Mouse (Mus musculus): ENCODE data around the gene Clcn3. TPM values are rescaled to one million over a fixed set of nuclear protein-coding genes. Genes with fewer than 3 reads are reported as not detected.

Gene Clcn3
- total and polyA plus RNA-seq, 3 experiments = 21.9 to 37.3 (median 29.2) TPM

DNA sequence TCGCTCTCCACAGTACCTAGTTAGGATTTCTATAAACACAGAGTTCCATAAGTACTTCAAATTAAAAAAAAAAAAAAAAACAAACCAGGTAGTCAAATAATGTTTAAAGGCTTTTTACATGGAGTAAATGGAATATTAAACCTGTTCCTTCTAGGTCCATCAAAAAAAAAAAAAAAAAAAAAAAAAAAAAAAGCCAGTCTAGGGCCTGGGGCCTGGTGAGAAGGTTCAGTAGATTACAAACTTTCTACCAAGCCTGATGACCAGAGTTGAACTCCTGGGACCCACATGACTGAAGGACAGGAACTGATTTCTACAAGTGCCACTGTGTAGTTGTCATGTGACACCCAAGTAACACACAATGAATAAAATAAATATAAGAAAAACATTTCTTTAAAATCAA is 31.3 kb downstream of the Clcn3 start:
- H3K4me2 ChIP-seq (ENCODE audit: insufficient read depth, low read depth, poor library complexity, severe bottlenecking) = no peak overlapping the region
- DNase-seq (ENCODE audit: extremely low read depth) = no peak
- peaks cover 2 to 39% of the 10 kb centered on the region in 2 experiments for H3K4me1 ChIP-seq (ENCODE audit: control insufficient read depth in 1 of 2, insufficient read depth in 2 of 2)
- no peak overlapping the region for H3K9ac ChIP-seq (ENCODE audit: insufficient read depth, low read depth)
- TF ChIP-seq ZNF384 (IDR thresholded peaks at IDR 0.05; ENCODE audit: low read depth, low read length) (peak; percentile 80), TCF12 (IDR thresholded peaks at IDR 0.05; ENCODE audit: low read depth, low read length) (no peak)
- H3K79me2 ChIP-seq (replicated peaks; ENCODE audit: control insufficient read depth, extremely low read depth, insufficient read depth, poor library complexity, severe bottlenecking) = peaks cover 38% of the 10 kb centered on the region
- no peaks in the 10 kb centered on the region for H3K27me3 ChIP-seq (replicated peaks)
- H3K36me3 ChIP-seq (replicated peaks in 1 of 2; ENCODE audit: control insufficient read depth in 1 of 2, insufficient read depth in 1 of 2, low read length in 1 of 2) = peaks cover 0 to 3% of the 10 kb centered on the region in 2 experiments
- no peaks in the 10 kb centered on the region for H3K9me3 ChIP-seq (replicated peaks; ENCODE audit: low read length)
- dilution Hi-C loops (cut with MboI; ENCODE audit: extremely low pct_ligation_motif_present, extremely low pct_unique_long_range_greater_than_20kb, low sequenced_read_pairs) (no loop called here), in situ Hi-C loops (cut with MboI; ENCODE audit: low pct_ligation_motif_present, low pct_unique_long_range_greater_than_20kb, low sequenced_read_pairs) (no loop called here)
- no peak overlapping the region for H3K4me3 ChIP-seq (replicated peaks in 1 of 3; ENCODE audit: low read depth in 2 of 3, low read length in 2 of 3, poor library complexity in 1 of 3)
- no peak overlapping the region for H3K27ac ChIP-seq (ENCODE audit: insufficient read depth, low read depth)

DNA sequence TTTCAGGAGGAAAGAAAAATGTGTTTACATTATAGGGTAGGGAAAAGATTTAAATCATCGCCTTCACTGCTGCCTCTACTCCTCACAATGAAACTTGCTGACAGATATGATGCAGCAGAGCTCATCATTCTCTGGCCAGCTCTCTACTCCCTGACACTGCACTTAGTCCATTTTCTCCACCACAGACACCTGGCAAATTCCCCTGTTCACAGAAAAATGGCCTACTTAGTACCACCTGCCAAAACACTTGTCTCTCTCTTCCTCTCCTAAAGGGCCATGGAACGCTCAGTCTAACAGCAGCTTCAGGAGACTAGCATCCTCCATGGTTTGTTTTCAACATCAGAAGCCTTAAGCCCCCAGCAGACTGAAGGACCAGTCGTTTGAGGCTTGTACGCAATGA is 31.8 kb downstream of the Clcn3 start:
- Histone ChIP-seq H3K4me1 (ENCODE audit: control insufficient read depth in 1 of 2, insufficient read depth in 2 of 2) (peaks cover 2 to 35% of the 10 kb centered on the region in 2 experiments), H3K27ac (ENCODE audit: insufficient read depth, low read depth) (no peak overlapping the region), H3K79me2 (replicated peaks; ENCODE audit: control insufficient read depth, extremely low read depth, insufficient read depth, poor library complexity, severe bottlenecking) (peaks cover 33% of the 10 kb centered on the region), H3K4me3 (replicated peaks in 1 of 3; ENCODE audit: low read depth in 2 of 3, low read length in 2 of 3, poor library complexity in 1 of 3) (no peak overlapping the region), H3K36me3 (replicated peaks in 1 of 2; ENCODE audit: control insufficient read depth in 1 of 2, insufficient read depth in 1 of 2, low read length in 1 of 2) (peaks cover 0 to 3% of the 10 kb centered on the region in 2 experiments), H3K9me3 (replicated peaks; ENCODE audit: low read length) (no peaks in the 10 kb centered on the region), H3K4me2 (ENCODE audit: insufficient read depth, low read depth, poor library complexity, severe bottlenecking) (0 out of 2 replicates have a peak overlapping the region, but pooled peaks have one; percentile 7), H3K27me3 (replicated peaks) (no peaks in the 10 kb centered on the region), H3K9ac (ENCODE audit: insufficient read depth, low read depth) (no peak overlapping the region)
- TF ChIP-seq PAX5 (IDR thresholded peaks at IDR 0.05; ENCODE audit: low read length) (no peak), MEF2A (IDR thresholded peaks at IDR 0.05; ENCODE audit: borderline replicate concordance, low read depth, low read length) (no peak), NRF1 (IDR thresholded peaks at IDR 0.05; ENCODE audit: low read depth, low read length) (no peak), POLR2AphosphoS2 (IDR thresholded peaks at IDR 0.05; ENCODE audit: low read depth, low read length) (no peak), NELFE (IDR thresholded peaks at IDR 0.05; ENCODE audit: low read depth, low read length) (no peak), JUND (conservative IDR thresholded peaks at IDR 0.05; ENCODE audit: low read depth, low read length) (no peak)
- in situ Hi-C loops (cut with MboI; ENCODE audit: low pct_ligation_motif_present, low pct_unique_long_range_greater_than_20kb, low sequenced_read_pairs) (no loop called here), dilution Hi-C loops (cut with MboI; ENCODE audit: extremely low pct_ligation_motif_present, extremely low pct_unique_long_range_greater_than_20kb, low sequenced_read_pairs) (no loop called here)
- DNase-seq (ENCODE audit: extremely low read depth) = peak; percentile 27

DNA sequence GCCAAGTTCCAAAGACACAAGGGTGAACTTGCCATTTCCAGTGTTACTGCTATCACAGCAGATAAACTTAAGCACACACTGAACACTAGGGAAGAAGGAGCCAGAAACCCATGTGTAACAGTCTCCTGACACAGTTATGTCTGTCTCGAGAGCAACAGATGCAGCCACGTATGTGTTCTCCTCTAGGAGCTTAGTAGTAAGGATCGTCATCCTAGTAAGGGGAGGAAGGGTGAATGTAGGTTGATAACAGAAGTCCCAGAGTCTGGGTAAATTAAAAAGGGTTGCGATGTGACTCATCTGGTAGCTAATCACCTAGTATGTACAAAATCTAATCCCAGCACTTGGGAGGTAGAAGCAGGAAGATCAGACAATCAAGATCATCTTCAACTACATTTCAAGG is 33.2 kb downstream of the Clcn3 start:
- dilution Hi-C loops (cut with MboI; ENCODE audit: extremely low pct_ligation_motif_present, extremely low pct_unique_long_range_greater_than_20kb, low sequenced_read_pairs) = no loop called here
- in situ Hi-C loops (cut with MboI; ENCODE audit: low pct_ligation_motif_present, low pct_unique_long_range_greater_than_20kb, low sequenced_read_pairs) = no loop called here
- TF ChIP-seq ZC3H11A (IDR thresholded peaks at IDR 0.05; ENCODE audit: low read depth, low read length) = no peak

More for the DNA sequence above, 33.2 kb downstream of the Clcn3 start:
- no peak overlapping the region for H3K9ac ChIP-seq (ENCODE audit: insufficient read depth, low read depth)
- no peak for DNase-seq (ENCODE audit: extremely low read depth)
- no peaks in the 10 kb centered on the region for H3K9me3 ChIP-seq (replicated peaks; ENCODE audit: low read length)
- no peak overlapping the region for H3K4me2 ChIP-seq (ENCODE audit: insufficient read depth, low read depth, poor library complexity, severe bottlenecking)
- H3K79me2 ChIP-seq (replicated peaks; ENCODE audit: control insufficient read depth, extremely low read depth, insufficient read depth, poor library complexity, severe bottlenecking) = peaks cover 28% of the 10 kb centered on the region
- no peak overlapping the region for H3K4me3 ChIP-seq (replicated peaks in 1 of 3; ENCODE audit: low read depth in 2 of 3, low read length in 2 of 3, poor library complexity in 1 of 3)
- peaks cover 2 to 26% of the 10 kb centered on the region in 2 experiments for H3K4me1 ChIP-seq (ENCODE audit: control insufficient read depth in 1 of 2, insufficient read depth in 2 of 2)
- peaks cover 0 to 3% of the 10 kb centered on the region in 2 experiments for H3K36me3 ChIP-seq (replicated peaks in 1 of 2; ENCODE audit: control insufficient read depth in 1 of 2, insufficient read depth in 1 of 2, low read length in 1 of 2)
- H3K27me3 ChIP-seq (replicated peaks) = no peaks in the 10 kb centered on the region
- no peak overlapping the region for H3K27ac ChIP-seq (ENCODE audit: insufficient read depth, low read depth)

All from CH12.LX (cell line).